26 mouse cellular contexts compared by ENCODE assay signal in genomic region chr7:37979729-37980128, GRCm38 (mm10). TPM values are rescaled to one million over a fixed set of nuclear protein-coding genes. Genes with fewer than 3 reads are reported as not detected.
DNase-seq lines count a peak whose midpoint lies in the region; ATAC-seq and TF ChIP-seq lines count a peak whose summit lies in the region.
"Had no signal": no experiment of that assay in that cellular context is flagged by ENCODE, and none has a peak within 500 bp of the region (broad histone marks: within the 10 kb centered on the region; RNA-seq: fewer than 3 reads in every experiment).

No protein-coding gene starts in this region.

- peak; percentile 79 for ATAC-seq in frontal cortex, adult (ENCODE audit: low TSS enrichment)
- ATAC-seq: CD4-positive, CD25-positive, alpha-beta regulatory T cell, adult 4 months; forebrain, embryonic 14.5 days; forebrain, embryonic 16.5 days had no signal

- DNase-seq in frontal cortex, postnatal 14 days (ENCODE audit: low spot score in 2 of 2), result no peak
- peak; percentile 58 for DNase-seq in right cerebral cortex, adult 18-20 months
- DNase-seq in right cerebral cortex, postnatal 14 days, result no peak
- DNase-seq in telencephalon, adult 2 months (ENCODE audit: low read depth, low spot score), result peak; percentile 12
- no peak for DNase-seq in spleen, postnatal 14 days (ENCODE audit: low spot score in 2 of 2)
- DNase-seq: adrenal gland, adult 2 months; adrenal gland, postnatal 10 days; adrenal gland, postnatal 25 days; B cell, adult 2 months; cerebellum, adult 11-12 months; cerebellum, adult 2 months; cerebellum, adult 9-10 months; cerebellum, postnatal 10 days; cerebellum, postnatal 25 days; embryo, embryonic 11 days had no signal

- no peak overlapping the region for H3K4me3 ChIP-seq in ES-Bruce4 (ENCODE audit: low read depth, low read length)
- H3K4me3 ChIP-seq: embryonic facial prominence, embryonic 13.5 days; embryonic facial prominence, embryonic 15.5 days; erythroblast, embryonic 14.5 days; forebrain, embryonic 10.5 days; forebrain, embryonic 12.5 days had no signal

- TF ChIP-seq CTCF in ES-Bruce4 (IDR thresholded peaks at IDR 0.05; ENCODE audit: low read depth, low read length), result no peak

- no peak for TF ChIP-seq EP300 in ES-Bruce4 (IDR thresholded peaks at IDR 0.05; ENCODE audit: insufficient read depth, low read depth, low read length)

- H3K4me1 ChIP-seq in ES-Bruce4 (ENCODE audit: control insufficient read depth, insufficient read depth, low read length), result peaks cover 2% of the 10 kb centered on the region
- H3K4me1 ChIP-seq: embryonic facial prominence, embryonic 13.5 days; embryonic facial prominence, embryonic 15.5 days; forebrain, embryonic 12.5 days had no signal

- no peaks in the 10 kb centered on the region for H3K9me3 ChIP-seq in ES-Bruce4 (replicated peaks; ENCODE audit: control insufficient read depth, insufficient read depth, low read length, poor library complexity, severe bottlenecking)
- H3K9me3 ChIP-seq: embryonic facial prominence, embryonic 13.5 days; embryonic facial prominence, embryonic 15.5 days; forebrain, embryonic 10.5 days; forebrain, embryonic 12.5 days had no signal

- no peaks in the 10 kb centered on the region for H3K27me3 ChIP-seq in ES-Bruce4 (ENCODE audit: control insufficient read depth, insufficient read depth, low read length, poor library complexity, severe bottlenecking)
- H3K27me3 ChIP-seq: CH12.LX; embryonic facial prominence, embryonic 13.5 days; embryonic facial prominence, embryonic 15.5 days; forebrain, embryonic 12.5 days had no signal

- peaks cover 36% of the 10 kb centered on the region for H3K36me3 ChIP-seq in ES-Bruce4 (ENCODE audit: control insufficient read depth, insufficient read depth, low read length, poor library complexity, severe bottlenecking)

- TF ChIP-seq POLR2A in ES-Bruce4 (IDR thresholded peaks at IDR 0.05; ENCODE audit: insufficient read depth, low read length), result no peak

- peak overlapping the region; percentile 15; the same call in 1 of the 2 replicates for H3K27ac ChIP-seq in ES-Bruce4 (ENCODE audit: insufficient read depth, low read length)
- H3K27ac ChIP-seq: embryonic facial prominence, embryonic 13.5 days; embryonic facial prominence, embryonic 15.5 days; forebrain, embryonic 10.5 days; forebrain, embryonic 12.5 days had no signal

- no peak overlapping the region for H3K9ac ChIP-seq in ES-Bruce4 (ENCODE audit: low read depth, poor library complexity, severe bottlenecking)
- H3K9ac ChIP-seq: embryonic facial prominence, embryonic 13.5 days; embryonic facial prominence, embryonic 15.5 days; forebrain, embryonic 12.5 days had no signal

RNA-seq across cellular contexts. Expression of gene Uri1, which starts 43.6 kb away (rescaled TPM):
- 182 and 205 TPM in 2 replicates for polyA plus RNA-seq in ES-Bruce4 (2011; ENCODE audit: insufficient read depth, insufficient read length, low read depth, missing spikeins)

Comparison
In these comparisons a context has a peak if more than half of its experiments do, and no peak if none do; other contexts are left out.
1. DNase-seq: peak in right cerebral cortex, adult 18-20 months (single experiment) and telencephalon, adult 2 months (single experiment); none in frontal cortex, postnatal 14 days (0 of 2), right cerebral cortex, postnatal 14 days (single experiment) and spleen, postnatal 14 days (0 of 2).